Mouse (Mus musculus): ENCODE data around the gene Aco1. TPM values are rescaled to one million over a fixed set of nuclear protein-coding genes. Genes with fewer than 3 reads are reported as not detected.
"Not testable (repeated sequence)": the region's sequence is repeated elsewhere in the genome, so short reads cannot be mapped to it uniquely, and the experiment has no call there.

Aco1 gene
- 51.3 and 59.9 TPM in 2 replicates for polyA plus RNA-seq (2015; fragmentation: Nextera tagmentation; extraction: Ambion mirVana)

- Histone ChIP-seq H3K36me3 (ENCODE audit: control insufficient read depth, insufficient read depth) (no peaks in the 10 kb centered on the region), H3K9me3 (replicated peaks; ENCODE audit: control insufficient read depth, low read length) (no peaks in the 10 kb centered on the region), H3K4me2 (ENCODE audit: low read depth, low read length) (peak within 1 kb of the TSS; percentile 58), H3K9ac (ENCODE audit: low read depth, low read length) (peak within 1 kb of the TSS; percentile 83), H3K27me3 (ENCODE audit: control insufficient read depth, insufficient read depth, low read depth, low read length) (no peaks in the 10 kb centered on the region), H3K4me3 (ENCODE audit: low read depth, low read length) (peak within 1 kb of the TSS; percentile 79), H3K4me1 (ENCODE audit: control insufficient read depth, low read depth, low read length) (peaks cover 23% of the 10 kb centered on the region), H3K27ac (ENCODE audit: low read length) (peak within 1 kb of the TSS; percentile 90)
- peak; percentile 88 for ATAC-seq (ENCODE audit: low read depth)
- under 1% methylated on average over 46 of the region's 46 CpGs for WGBS (ENCODE audit: insufficient replicate concordance)
These were observed at the start of gene Aco1 for GRCm38 (mm10) chr4:40142743-40143532. Gene Aco1, plus strand, starts transcription at chr4:40143081.

- Histone ChIP-seq H3K9ac (ENCODE audit: low read depth, low read length) (no peak overlapping the region), H3K4me2 (ENCODE audit: low read depth, low read length) (no peak overlapping the region), H3K36me3 (ENCODE audit: control insufficient read depth, insufficient read depth) (no peaks in the 10 kb centered on the region), H3K27ac (ENCODE audit: low read length) (no peak overlapping the region), H3K9me3 (replicated peaks; ENCODE audit: control insufficient read depth, low read length) (no peaks in the 10 kb centered on the region), H3K4me3 (ENCODE audit: low read depth, low read length) (no peak overlapping the region), H3K27me3 (ENCODE audit: control insufficient read depth, insufficient read depth, low read depth, low read length) (no peaks in the 10 kb centered on the region), H3K4me1 (ENCODE audit: control insufficient read depth, low read depth, low read length) (no peaks in the 10 kb centered on the region)
- 34% methylated on average over 2 of the region's 2 CpGs for WGBS (ENCODE audit: insufficient replicate concordance)
- ATAC-seq (ENCODE audit: low read depth), result no peak
These were observed 47.9 kb upstream of the Aco1 start for GRCm38 (mm10) chr4:40094974-40095373.

DNA sequence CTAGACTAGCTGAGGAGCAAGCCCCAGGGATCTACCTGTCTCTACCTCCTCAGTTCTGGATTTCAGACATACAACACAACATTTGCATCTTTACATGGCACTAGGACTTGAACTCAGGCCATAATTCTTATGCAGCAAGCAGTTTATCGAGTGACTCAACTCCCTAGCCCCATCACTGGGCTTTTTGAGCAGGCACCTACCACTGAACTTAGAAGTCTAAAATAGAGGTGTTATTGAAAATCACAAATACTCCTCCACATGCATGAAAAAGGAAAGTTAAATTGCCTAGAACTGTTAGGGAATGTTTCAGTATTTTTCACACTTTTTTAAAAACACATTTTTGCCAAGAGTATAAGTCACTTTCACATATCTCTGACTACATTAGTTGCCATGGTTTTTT is 39.9 kb upstream of the Aco1 start:
- Histone ChIP-seq H3K9me3 (replicated peaks; ENCODE audit: control insufficient read depth, low read length) (no peaks in the 10 kb centered on the region), H3K36me3 (ENCODE audit: control insufficient read depth, insufficient read depth) (no peaks in the 10 kb centered on the region), H3K4me3 (ENCODE audit: low read depth, low read length) (no peak overlapping the region), H3K27ac (ENCODE audit: low read length) (no peak overlapping the region), H3K27me3 (ENCODE audit: control insufficient read depth, insufficient read depth, low read depth, low read length) (no peaks in the 10 kb centered on the region), H3K9ac (ENCODE audit: low read depth, low read length) (no peak overlapping the region), H3K4me1 (ENCODE audit: control insufficient read depth, low read depth, low read length) (no peaks in the 10 kb centered on the region), H3K4me2 (ENCODE audit: low read depth, low read length) (no peak overlapping the region)
- no peak for ATAC-seq (ENCODE audit: low read depth)
- WGBS (ENCODE audit: insufficient replicate concordance), result 58% methylated on average over 1 of the region's 1 CpGs

DNA sequence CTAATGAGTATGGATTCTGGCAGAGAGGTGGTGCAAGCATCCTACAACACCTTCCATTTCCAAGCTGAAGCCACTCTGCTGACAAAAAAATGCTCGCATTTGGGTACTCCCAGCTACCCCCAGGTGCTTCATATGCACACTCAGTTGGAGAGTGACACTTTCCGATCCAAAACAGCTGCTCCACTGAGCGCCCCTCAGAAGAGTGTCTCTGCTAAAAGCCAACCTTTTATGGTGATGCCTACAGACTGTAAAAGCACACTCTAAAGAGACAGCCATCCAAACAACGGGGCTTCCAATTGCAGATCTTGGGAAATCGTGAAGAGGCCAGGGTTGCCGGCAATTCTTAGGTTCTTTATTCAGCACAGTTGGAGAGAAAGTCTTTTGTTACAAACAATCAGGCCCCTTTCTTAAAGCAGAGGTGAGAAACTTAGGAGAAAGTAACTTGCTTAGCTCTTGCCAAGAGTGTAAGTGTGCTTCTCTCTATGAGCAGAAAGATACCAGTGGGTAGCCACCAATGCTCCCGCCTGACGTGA is 36.8 kb upstream of the Aco1 start:
- 45% methylated on average over 8 of the region's 8 CpGs for WGBS (ENCODE audit: insufficient replicate concordance)
- no peak for ATAC-seq (ENCODE audit: low read depth)
- H3K4me3 ChIP-seq (ENCODE audit: low read depth, low read length), result no peak overlapping the region
- H3K9me3 ChIP-seq (replicated peaks; ENCODE audit: control insufficient read depth, low read length), result no peaks in the 10 kb centered on the region
- H3K4me2 ChIP-seq (ENCODE audit: low read depth, low read length), result no peak overlapping the region
- no peak overlapping the region for H3K27ac ChIP-seq (ENCODE audit: low read length)
- H3K36me3 ChIP-seq (ENCODE audit: control insufficient read depth, insufficient read depth), result no peaks in the 10 kb centered on the region
- no peaks in the 10 kb centered on the region for H3K4me1 ChIP-seq (ENCODE audit: control insufficient read depth, low read depth, low read length)
- H3K9ac ChIP-seq (ENCODE audit: low read depth, low read length), result no peak overlapping the region
- no peaks in the 10 kb centered on the region for H3K27me3 ChIP-seq (ENCODE audit: control insufficient read depth, insufficient read depth, low read depth, low read length)

DNA sequence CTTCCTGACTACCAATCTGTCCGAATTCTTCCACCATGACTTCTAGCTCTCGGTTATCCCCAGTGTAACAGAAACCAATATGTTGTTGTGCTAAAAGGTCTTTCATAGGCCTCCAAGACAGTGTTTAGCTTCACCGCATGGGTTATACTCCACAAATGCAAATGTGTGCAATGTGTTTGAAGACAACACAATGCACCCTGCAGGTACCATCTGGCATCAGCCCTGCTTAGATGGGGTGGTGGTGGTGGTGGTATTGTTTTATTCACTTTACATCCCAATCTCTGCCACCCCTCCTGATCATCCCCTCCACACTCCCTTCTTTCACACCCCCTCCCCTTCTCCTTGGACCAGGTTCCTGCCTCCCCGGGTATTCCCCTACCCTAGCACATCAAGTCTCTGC is 34.9 kb upstream of the Aco1 start:
- no peak overlapping the region for H3K4me2 ChIP-seq (ENCODE audit: low read depth, low read length)
- H3K27me3 ChIP-seq (ENCODE audit: control insufficient read depth, insufficient read depth, low read depth, low read length), result no peaks in the 10 kb centered on the region
- H3K9ac ChIP-seq (ENCODE audit: low read depth, low read length), result no peak overlapping the region
- WGBS (ENCODE audit: insufficient replicate concordance), result 67% methylated on average over 4 of the region's 4 CpGs
- no peak overlapping the region for H3K4me3 ChIP-seq (ENCODE audit: low read depth, low read length)
- no peak for ATAC-seq (ENCODE audit: low read depth)
- H3K36me3 ChIP-seq (ENCODE audit: control insufficient read depth, insufficient read depth), result no peaks in the 10 kb centered on the region
- no peaks in the 10 kb centered on the region for H3K4me1 ChIP-seq (ENCODE audit: control insufficient read depth, low read depth, low read length)
- H3K9me3 ChIP-seq (replicated peaks; ENCODE audit: control insufficient read depth, low read length), result no peaks in the 10 kb centered on the region
- no peak overlapping the region for H3K27ac ChIP-seq (ENCODE audit: low read length)

DNA sequence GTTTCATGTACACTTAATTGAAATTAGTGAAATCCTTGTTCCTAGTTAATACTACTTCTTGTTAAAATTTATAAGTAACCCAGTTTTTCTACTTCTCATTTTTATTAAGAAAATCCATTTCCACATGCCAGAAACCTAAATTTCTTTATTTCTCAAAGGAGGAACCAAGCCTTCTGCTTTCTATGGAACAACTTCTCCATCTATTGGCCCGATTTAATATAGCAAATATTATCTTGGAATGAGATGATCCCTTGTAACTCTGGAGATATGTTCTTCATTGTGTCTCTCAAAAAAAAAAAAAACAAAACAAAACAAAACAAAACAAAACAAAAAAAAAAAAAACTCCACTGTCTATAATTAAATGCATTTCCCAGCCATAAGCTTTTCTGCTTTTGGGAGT is 29.7 kb upstream of the Aco1 start:
- no peak overlapping the region for H3K4me3 ChIP-seq (ENCODE audit: low read depth, low read length)
- no peaks in the 10 kb centered on the region for H3K9me3 ChIP-seq (replicated peaks; ENCODE audit: control insufficient read depth, low read length)
- H3K4me2 ChIP-seq (ENCODE audit: low read depth, low read length), result no peak overlapping the region
- 45% methylated on average over 1 of the region's 1 CpGs for WGBS (ENCODE audit: insufficient replicate concordance)
- H3K27me3 ChIP-seq (ENCODE audit: control insufficient read depth, insufficient read depth, low read depth, low read length), result no peaks in the 10 kb centered on the region
- no peaks in the 10 kb centered on the region for H3K4me1 ChIP-seq (ENCODE audit: control insufficient read depth, low read depth, low read length)
- H3K27ac ChIP-seq (ENCODE audit: low read length), result no peak overlapping the region
- H3K36me3 ChIP-seq (ENCODE audit: control insufficient read depth, insufficient read depth), result no peaks in the 10 kb centered on the region
- no peak overlapping the region for H3K9ac ChIP-seq (ENCODE audit: low read depth, low read length)
- no peak for ATAC-seq (ENCODE audit: low read depth)

GRCm38 (mm10) chr4:40121221-40121620 is 21.7 kb upstream of the Aco1 start:
- WGBS (ENCODE audit: insufficient replicate concordance), result 40% methylated on average over 3 of the region's 3 CpGs
- Histone ChIP-seq H3K36me3 (ENCODE audit: control insufficient read depth, insufficient read depth) (no peaks in the 10 kb centered on the region), H3K4me3 (ENCODE audit: low read depth, low read length) (no peak overlapping the region), H3K27me3 (ENCODE audit: control insufficient read depth, insufficient read depth, low read depth, low read length) (no peaks in the 10 kb centered on the region), H3K4me1 (ENCODE audit: control insufficient read depth, low read depth, low read length) (no peaks in the 10 kb centered on the region), H3K4me2 (ENCODE audit: low read depth, low read length) (no peak overlapping the region), H3K9ac (ENCODE audit: low read depth, low read length) (no peak overlapping the region), H3K27ac (ENCODE audit: low read length) (no peak overlapping the region), H3K9me3 (replicated peaks; ENCODE audit: control insufficient read depth, low read length) (no peaks in the 10 kb centered on the region)
- ATAC-seq (ENCODE audit: low read depth), result no peak

- H3K4me1 ChIP-seq (ENCODE audit: control insufficient read depth, low read depth, low read length); H3K27me3 ChIP-seq (ENCODE audit: control insufficient read depth, insufficient read depth, low read depth, low read length); H3K36me3 ChIP-seq (ENCODE audit: control insufficient read depth, insufficient read depth); H3K27ac ChIP-seq (ENCODE audit: low read length); H3K4me2 ChIP-seq (ENCODE audit: low read depth, low read length); H3K9me3 ChIP-seq (replicated peaks; ENCODE audit: control insufficient read depth, low read length); H3K4me3 ChIP-seq (ENCODE audit: low read depth, low read length); H3K9ac ChIP-seq (ENCODE audit: low read depth, low read length); ATAC-seq (ENCODE audit: low read depth): not testable (repeated sequence)
- 69% methylated on average over 1 of the region's 1 CpGs for WGBS (ENCODE audit: insufficient replicate concordance)
These were observed 20.6 kb upstream of the Aco1 start for GRCm38 (mm10) chr4:40122291-40122690.

DNA sequence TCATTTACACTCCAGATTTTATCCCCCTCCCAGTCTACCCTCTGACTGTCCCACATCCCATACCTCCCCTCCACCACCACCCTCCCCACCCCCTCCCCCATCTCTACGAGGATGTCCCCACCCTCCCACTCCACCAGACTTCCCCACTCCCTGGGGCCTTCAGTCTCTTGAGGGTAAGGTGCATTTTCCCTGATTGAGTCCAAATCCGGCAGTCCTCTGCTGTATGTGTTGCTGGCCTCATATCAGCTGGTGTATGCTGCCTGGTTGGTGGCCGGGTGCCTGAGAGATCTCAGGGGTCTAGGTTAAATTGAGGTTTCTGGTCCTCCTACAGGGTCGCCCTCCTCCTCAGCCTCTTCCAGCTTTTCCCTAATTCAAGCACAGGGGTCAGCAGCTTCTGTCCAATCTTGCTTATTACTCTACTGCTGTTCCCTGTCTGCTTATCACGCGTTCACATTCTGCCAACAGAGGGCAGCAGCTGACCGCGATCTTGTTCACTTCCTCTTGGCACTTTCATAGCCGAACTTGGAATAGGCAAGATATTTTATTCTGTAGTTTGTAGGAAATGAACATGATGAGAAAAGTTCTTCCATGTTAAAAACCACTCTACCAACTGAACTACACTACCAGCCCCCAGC is 8.3 kb upstream of the Aco1 start:
- no peak overlapping the region for H3K4me2 ChIP-seq (ENCODE audit: low read depth, low read length)
- no peaks in the 10 kb centered on the region for H3K36me3 ChIP-seq (ENCODE audit: control insufficient read depth, insufficient read depth)
- H3K9ac ChIP-seq (ENCODE audit: low read depth, low read length), result no peak overlapping the region
- ATAC-seq (ENCODE audit: low read depth), result no peak
- H3K9me3 ChIP-seq (replicated peaks; ENCODE audit: control insufficient read depth, low read length), result no peaks in the 10 kb centered on the region
- H3K4me1 ChIP-seq (ENCODE audit: control insufficient read depth, low read depth, low read length), result peaks cover 2% of the 10 kb centered on the region; the same call in 1 of the 2 replicates
- H3K27ac ChIP-seq (ENCODE audit: low read length), result no peak overlapping the region
- no peak overlapping the region for H3K4me3 ChIP-seq (ENCODE audit: low read depth, low read length)
- WGBS (ENCODE audit: insufficient replicate concordance), result 10% methylated on average over 9 of the region's 9 CpGs
- no peaks in the 10 kb centered on the region for H3K27me3 ChIP-seq (ENCODE audit: control insufficient read depth, insufficient read depth, low read depth, low read length)

Data from liver, embryonic 16.5 days (tissue).